Mouse (Mus musculus) lung, postnatal 10 days (tissue): Measurements from ENCODE around the gene E2f8.

Experiments
- DNase-seq: peaks from one replicate; pipeline ENCODE4 v3.0.0; 2021

The E2f8 gene

DNA sequence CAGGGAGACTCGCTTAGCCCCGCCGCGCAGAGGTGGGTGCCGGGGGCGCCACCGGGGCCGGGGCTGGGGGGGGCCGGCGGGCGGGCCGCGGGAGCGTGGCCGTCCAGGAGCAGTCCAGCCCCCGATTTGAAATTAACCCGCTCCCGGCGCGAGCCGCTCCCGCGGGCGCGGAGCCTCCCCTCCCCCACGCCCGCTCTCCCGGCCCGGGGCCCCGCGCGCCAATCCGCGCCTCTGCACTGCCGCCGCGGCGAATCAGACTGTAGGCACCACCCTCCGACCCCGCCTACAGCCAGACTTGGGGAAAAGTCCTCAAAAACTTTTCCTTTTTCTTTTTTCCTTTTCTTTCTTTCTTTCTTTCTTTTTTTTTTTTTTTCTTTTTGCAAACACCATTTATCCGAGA is at the start of gene E2f8:
E2f8 (minus strand) TSS at position 111 of the 400 bp plus-strand sequence.
- peak; percentile 82 for DNase-seq

DNA sequence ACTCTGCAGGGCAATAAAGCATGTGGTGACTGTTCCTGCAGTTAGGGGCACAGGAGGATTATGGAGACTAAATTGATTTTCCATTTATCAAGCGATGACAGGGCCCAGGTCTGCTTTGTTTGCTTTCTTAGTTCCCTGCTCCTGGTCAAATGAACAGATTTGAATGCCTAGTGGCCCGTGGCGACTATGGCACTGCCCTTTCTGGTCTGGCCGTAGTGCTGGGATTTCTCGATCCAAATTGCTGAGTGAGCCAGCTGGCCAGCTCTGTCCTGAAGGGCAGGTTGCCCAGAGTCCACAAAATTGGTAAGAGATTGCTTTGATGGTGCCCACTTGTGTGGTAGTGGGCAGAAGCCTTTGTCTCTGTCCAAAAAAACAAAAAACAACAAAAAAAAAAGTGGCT is 49.0 kb upstream of the E2f8 start:
- DNase-seq, result no peak

DNA sequence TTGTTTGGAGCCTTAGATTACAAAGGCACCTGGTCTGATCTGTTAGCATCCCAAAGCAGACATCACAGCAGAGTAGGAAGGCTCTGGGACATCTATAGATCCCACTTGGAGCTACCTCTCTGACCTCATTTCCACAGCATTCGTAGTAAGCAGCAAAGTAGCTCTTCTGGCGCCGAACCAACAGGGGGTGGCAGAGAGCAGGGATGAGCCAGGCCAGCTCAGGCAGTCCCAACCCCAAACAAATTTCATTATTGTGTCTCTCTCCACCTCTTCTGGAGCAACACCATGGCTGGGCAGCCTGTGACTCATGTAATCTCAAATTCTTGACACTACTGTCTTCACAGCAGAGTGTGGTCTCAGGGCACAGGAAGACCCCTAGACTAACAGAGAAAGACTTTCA is 47.0 kb upstream of the E2f8 start:
- DNase-seq, result peak; percentile 84

DNA sequence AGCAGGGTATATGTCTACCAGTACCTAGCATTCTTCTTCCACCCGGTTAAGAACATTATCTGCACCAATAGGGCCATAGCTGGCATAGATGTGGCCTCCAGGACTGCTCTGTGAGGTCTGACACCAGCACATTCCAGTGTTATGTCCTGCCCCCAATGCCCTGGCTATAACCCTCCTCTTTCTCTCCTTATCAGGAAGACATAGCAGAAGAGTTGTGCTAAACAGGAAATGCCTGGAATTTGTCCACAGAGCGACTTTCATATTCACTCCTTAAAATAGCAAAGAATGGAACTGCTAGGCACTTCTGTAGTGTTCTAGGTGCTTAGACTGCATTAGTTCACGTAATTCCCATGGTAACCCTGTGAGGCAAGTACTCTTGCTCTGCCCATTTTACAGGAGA is 43.8 kb upstream of the E2f8 start:
- DNase-seq, result peak; percentile 38

DNA sequence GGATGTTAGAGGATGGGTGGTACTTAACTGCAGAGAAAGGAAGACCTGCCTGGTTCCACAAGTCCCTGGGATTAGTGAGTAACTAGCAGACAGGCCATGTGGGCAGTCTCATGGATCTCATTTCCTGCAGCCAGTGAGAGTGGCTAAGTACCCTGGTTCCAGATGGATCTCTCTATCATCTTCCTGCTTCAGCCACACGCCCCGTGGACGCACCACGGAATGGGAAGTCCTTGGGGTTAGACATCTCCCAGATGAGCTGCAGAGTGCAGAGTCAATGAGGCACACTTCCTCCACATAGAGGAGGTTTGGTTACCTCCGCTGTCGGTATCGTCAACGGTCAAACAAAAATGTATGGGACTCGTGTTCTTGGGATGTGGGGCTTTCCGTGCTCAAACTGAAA is 42.2 kb upstream of the E2f8 start:
- no peak for DNase-seq

DNA sequence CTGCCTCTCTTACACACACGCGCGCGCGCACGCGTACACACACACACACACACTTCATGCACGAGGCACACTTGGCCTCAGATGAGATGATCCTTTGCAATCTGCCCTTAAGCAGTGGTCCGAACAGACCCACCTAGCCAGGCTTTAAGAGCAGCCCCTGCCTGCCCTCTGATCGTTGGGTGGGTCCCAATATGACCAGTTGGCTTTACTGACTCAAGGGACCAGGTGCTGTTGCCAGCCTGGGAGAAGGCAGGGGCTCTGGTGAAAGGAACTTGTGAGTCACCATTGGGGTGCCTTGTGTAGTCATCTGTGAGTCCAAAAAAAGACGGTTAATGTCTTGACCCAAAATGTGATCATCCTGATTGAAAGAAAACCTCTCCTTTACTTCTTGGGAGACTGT is 37.0 kb upstream of the E2f8 start:
- DNase-seq, result no peak

DNA sequence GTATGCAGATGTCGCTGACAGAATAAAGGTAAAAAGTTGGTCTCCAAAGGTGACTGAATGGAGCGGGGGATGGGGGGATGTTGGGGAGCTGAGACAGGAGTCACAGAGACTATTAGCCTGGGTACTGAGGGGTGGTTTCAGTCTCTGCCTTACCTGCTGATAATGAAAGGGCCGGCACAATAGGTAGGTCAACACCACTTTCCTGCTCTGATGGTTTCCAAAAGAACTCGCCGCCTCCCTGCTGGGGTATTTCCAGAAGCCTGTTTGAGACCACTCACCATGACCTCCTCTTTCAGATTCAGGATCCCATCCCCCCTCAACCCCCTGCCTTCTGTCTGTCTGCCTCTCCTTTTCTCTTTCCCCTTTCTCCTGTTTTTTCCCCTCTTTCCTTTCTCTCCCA is 36.6 kb upstream of the E2f8 start:
- no peak for DNase-seq

DNA sequence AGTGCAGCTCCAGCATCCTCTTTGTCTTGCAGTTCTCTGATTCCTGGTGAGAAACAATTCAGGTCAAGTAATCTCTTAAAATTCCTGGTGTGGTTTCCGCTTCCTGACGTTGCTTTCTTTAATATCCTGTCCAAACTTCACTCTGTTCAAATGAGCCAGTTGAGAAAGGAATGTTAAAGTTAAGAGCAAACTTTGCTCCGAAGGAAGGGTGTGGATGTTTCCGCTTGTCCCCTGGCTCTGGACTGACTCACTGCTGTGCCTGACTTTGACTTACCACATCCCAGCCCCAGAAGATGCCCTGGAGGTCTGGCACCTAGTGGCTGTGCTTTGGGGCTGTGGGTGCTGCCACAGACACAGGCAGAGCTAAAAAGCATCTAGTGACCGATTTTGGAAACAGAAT is 36.1 kb upstream of the E2f8 start:
- peak; percentile 26 for DNase-seq

DNA sequence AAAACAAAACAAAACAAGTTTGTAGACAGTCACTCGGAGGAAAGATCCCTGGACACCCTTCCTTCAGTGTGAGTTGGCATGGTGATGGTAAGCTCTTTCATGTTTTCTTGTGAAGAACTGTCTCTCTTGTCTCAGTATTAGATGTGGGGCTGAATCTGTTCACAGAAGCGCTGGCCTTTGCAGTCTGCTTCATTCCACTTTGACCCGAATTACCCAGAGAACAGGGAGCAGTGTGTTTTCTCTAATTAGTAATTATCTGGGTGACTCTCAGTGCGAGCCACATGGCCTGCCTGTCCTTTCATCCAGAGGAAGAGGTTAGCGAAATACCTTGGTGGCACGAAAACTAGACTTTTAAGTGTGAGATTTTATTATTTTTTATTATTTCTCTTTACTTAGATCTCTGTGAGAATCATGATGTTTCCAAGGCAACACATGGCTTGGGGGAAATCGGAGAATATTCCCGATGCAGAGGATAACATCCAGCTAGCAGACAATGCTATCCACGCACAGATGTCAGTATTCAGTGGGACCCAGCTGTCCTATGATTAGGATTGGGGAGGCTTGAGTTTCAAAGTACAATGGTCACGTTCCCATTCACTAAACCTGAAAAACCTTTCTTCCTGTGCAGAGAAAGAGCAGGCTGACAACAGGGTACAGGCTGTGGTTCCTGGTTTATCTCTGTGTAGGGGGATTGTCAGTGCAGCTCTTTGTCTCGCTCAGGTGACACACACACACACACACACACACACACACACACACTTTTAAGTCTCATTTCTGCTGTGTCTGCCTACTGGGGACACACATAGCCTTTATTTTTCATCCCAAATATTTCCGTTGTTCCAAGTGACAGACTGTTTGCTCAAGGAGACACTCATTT is 33.5 kb upstream of the E2f8 start:
- no peak for DNase-seq

DNA sequence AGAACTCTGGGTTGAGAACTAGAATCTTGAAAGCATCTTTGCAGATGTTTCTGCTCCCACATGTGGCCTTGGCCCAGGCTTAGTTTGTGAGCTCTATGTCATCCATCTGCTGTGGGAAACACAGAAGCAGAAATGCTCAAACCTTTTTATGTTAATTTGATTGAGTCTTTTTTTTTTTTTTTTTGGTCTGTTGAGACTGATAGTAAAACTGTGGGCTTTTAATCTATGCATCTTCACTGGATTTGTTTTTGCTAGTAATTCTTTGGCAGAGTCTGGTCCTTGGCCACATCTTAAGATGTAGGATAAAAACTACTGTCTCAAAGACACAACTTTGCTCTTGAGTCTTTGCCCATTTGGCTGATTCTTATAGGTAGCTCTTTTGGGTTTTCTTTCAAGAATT is 29.8 kb upstream of the E2f8 start:
- no peak for DNase-seq

DNA sequence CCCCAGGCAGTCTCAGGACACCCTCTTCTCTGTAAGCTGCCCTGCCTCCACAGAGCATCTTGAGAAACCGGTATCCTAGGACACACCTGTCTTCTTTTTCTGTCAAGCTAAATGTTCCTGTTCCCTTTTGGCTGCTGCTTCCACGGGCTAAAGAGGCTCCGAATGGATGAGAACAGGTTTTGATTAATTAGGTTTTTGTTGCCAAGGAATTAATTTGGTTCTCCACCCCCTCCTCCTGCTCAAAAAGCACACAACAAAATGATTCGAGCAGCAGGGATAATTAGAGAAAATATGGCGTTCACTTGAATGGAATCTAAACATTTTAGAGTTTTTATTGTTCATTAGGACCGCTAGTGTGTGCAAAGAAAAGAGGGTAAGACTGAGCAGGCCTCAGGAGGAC is 28.9 kb upstream of the E2f8 start:
- no peak for DNase-seq

DNA sequence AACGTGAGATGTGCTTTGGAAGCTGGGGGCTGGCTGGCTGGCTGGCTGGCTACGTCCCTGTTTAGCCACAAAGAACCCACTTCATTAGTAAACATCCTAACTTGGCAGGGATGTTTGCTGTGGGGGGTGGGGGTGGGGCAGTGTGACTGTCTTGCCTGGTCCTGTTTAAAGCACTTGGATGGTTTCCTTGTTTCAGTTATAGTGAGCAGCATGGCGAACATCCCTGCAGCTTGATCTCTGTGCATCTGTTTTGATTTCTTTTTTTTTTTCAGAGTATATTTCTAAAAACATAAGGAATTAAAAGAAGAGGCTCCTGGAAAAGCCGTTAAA is 27.9 kb upstream of the E2f8 start:
- DNase-seq, result no peak

DNA sequence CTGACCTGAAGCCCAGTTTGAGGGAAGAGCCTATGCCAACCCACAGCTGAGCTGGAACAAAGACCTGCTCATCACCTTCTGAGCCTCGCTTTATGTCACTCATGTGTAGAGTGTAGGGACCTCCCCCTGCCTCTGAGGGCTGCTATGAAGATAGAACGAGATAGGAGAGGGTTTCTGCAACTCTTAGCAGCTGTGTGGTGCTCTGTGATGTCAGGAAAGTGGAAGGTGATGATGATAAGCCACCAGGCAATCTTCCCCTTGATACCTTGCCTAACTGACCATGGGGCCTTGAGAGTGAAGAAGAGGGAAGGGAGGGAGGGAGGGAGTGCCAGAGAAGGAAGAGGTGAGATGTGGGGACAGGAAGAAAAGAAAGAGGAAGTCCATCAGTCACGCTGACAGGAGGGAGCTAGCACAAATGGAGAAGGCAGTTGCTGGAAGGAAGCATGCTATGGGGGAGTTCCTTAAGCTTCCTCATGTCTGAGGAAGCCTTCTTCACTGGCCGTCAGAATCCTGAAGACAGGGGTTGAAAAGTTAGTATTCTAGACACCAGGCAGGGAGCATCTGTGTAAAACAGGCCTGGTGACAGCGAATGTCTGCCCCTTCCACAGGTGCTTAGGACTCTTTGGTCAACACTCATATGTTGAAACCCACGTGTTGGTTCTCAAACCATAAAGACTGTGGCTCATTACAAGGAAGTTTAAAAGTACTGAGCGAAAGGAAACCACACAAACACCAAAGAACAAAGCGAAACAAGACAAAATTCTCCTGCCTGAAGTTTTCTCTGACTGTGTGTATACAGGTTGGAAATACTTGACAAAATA is 27.3 kb upstream of the E2f8 start, which contains the start of gene Nav2:
Nav2 (plus strand) TSS at position 196 of the 821 bp plus-strand sequence.
- DNase-seq, result no peak

DNA sequence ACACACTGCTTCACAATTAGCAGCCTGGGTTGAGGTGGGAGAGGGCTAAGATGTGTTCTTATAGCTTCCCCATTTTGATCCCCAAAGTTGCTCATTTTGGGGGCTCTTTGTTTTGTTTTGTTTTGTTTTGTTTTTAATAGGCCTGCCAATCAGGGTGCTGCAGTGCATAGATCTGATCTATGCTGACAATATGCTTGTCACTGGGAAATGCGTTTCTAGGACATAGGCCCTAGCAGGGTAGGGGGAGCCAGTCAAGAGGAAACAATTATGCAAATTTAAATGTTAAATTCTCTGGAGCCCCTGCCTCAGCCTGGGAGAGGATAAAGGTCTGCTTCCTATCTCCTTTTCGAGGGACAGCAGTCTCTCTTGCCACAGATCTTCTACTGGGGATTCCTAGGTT is 21.1 kb upstream of the E2f8 start:
- DNase-seq, result no peak

DNA sequence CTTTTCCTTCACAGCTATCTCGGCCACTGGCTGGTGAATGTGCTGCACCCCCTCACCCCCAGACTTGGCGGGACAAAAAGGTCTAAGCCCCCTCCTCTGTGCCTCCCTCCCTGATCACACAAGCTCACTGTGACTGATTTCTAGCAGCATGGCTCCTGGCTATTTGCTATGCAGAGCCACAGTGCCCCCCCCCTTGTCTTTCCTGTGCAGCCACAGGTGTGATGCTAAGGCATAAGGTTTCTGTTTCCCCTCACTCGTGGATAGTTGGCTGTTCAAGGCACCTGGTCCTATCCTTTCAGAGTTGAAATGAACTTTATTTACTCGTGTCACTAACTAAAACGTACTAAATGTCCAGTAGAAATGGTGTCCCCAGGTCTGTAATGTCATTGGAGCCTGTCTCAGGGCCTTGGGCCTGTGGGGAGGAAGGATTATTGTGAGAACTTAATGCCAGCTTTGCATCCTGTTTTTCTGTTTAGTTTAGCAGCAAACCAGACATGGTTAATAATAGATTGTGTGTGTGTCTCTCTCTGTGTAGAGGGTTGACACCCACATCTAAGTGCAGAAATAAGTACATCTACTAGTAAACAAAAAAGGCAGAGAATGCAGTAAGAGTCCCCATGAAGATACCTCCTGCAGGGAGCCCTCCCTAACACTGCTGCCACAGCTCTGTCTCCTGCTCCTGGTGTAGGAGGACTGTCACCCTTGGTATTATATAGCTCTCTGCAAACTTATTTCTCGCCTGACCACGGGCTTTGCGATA is 19.2 kb upstream of the E2f8 start:
- no peak for DNase-seq

DNA sequence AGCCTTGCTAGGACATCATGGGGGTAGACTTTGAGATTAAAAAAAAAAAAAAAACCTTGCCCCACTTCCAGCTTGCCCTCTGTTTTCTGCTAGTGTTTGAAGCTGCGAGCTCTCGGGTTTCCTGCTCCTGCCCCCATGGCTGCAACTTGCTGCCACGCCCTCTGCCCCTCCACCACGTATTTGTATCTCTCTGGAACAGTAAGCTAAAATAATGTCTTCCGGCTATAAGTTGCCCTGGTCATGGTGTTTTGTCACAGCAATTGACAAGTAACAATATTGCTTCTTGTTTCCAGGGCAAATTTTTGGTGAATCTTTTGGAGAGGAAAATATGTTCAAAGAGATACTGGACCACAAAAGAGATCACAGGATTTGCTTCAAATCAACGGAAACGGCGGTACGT is 17.0 kb upstream of the E2f8 start:
- no peak for DNase-seq

DNA sequence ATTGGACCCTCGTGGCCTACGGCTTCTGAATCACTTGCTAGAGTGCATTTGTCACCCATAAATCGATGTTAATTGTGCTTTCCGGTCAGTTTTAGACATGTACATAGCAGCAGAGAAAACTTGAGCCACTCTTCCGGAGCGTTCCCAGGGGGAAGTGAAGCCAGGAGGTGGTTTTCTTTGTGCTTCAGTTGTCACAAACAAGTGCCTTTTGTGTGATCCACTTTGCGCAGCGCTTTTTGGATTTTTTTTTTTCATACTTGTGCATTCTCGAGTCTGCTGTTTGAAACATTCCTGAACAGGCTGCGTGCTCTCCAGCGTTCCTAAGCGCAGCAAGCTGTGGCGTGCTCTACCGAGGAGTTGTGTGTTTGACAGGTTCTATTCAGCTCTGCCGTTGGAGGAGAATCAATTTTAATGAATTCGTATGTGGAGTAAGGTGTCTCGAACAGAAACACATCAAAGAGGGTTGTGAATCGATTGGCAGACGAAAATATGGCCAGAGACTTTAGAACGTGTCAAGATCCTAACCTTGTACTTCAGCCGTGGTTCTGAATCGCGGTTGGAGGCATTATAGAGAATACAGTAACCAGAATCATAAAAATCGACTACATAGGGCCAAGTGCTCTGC is 16.3 kb upstream of the E2f8 start:
- DNase-seq, result no peak

DNA sequence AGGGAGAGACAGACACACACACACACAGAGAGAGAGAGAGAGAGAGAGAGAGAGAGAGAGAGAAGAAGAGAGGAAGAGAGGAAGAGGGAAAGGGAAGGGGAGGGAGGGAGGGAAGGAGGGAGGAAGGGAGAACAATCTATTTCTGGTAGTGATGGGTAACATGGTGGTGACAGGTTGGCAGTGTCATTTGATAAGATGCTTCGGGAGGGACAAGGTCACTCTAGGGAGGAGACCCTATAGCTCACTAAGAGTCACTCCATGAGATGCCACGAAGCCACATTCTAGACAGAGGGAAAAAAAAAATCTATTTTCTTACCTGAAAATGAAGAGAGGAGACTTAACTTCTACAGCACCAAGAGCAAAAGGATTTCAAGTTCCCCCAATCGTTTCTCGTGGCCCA is 14.7 kb upstream of the E2f8 start:
- DNase-seq, result no peak

DNA sequence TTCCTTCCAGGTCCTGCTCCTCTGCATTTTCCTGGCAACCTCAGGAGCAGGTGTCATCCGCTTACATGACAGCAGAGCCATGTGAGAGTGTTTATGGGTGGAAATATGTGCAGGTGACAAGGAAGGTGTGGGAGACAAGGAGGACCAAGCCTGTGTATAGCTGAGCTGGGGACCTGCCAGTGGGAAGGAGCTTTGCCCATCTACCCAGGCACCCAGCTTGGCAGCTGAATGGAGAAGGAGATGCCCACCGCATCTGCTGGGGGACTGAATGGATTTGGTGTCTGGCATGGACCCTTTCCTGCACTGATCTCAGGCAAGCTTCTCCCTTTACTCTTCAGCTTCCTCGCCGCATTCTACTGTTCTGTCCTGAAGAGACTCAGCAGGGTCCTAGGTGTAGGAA is 14.1 kb upstream of the E2f8 start:
- DNase-seq, result no peak

DNA sequence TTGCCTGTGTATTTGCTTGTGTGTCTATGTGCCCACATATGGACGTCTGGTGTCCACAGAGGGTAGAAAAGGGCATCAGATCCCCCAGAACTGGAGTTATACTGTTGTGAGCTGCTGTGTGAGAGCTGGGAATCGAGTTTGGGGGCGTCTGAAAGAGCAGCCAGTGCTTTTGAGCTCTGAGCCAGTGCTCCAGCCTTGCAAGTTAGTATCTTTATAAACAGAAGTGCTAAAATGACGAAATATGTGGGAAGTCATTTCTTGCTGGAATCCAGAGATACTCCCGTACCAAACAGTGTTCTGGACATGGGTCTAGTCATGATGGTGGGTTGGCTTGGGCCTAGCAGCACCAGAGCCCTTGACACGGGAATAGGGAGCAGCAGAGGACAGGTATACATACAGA is 13.4 kb upstream of the E2f8 start:
- no peak for DNase-seq

DNA sequence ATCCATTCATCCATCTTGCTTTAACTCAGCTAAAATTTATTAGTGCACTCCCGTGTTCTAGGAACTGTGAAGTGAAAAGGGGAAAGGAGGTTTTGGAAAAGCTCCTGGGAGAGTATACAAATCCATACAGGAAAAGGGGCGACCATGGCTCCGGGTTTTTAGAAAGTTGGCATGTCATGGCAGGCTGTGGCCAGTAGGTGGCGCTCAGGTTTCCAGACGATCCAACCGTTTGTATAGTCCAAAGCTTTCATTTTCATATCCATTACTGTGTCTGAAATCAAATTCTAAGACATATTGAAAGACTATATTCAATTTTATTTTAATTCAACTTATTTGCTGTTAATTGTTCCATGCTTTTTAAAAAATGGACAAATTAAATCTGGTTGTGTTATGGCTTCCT is 12.8 kb upstream of the E2f8 start:
- DNase-seq, result peak; percentile 75

DNA sequence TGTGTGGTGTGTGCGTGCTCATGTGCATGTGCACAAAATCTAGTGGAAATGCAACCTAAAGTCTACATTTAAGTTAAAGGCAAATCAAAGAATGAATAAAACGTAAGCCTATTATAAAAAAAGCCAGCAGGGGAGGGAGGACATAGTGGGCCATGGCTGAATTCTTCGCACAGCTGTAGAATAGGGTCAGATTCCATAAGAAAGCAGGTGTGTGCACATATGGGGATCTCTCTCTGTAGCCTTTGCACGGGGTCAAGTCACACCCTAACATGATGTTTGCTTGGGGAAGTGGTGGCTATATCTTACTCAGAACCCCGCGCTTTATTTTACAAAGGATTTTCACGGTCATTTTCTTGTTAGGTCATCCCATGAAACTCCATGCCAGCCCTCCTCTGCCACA is 11.7 kb upstream of the E2f8 start:
- no peak for DNase-seq

DNA sequence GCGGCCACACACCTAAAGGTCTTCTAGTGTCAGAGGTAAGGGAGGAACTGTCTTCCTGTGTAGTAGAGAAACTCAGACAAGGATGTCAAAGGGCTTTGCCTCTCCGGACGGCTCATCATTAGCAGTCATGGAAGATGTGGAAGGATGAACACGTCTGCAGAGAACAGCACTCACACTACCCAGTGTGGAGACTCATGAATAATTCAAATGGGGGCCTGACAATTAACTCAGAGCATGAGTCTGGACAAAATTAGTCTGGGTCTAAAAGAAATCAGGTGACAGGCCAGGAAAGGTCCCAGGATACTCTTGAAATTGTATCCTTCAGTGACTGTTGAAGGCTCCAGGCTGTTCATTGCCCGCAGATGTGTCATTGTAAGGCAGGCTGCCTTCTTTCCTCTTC is 9.6 kb upstream of the E2f8 start:
- no peak for DNase-seq
